Mouse (Mus musculus): ENCODE measurements around the gene Kctd18. TPM values are rescaled to one million over a fixed set of nuclear protein-coding genes. Genes with fewer than 3 reads are reported as not detected.

Kctd18 gene
- 2.7 and 3.4 TPM in 2 replicates for polyA plus RNA-seq (2012; rRNA removed)
- 2.1 and 3.2 TPM in 2 replicates for polyA plus RNA-seq (2014; fragmentation: Nextera tagmentation; extraction: Ambion mirVana)

DNA sequence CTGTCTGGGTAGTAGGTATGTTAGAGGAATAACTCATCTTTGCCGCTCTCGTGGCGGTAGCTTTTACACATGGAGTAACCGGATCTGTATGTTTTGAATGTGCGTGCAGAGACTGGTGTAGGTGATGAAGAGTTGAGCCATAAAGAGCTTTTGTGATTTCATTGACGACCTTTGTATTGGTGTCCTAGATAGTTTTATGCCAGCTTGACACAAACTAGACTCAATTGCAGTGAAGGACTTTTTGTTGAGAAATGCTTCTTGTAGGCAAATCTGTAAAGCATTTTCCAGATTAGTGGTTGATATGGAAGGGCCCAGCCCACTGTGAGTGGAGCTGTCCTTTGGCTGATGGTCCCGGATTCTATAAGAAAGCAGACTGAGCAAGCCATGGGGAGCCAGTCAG is at the start of gene Kctd18:
Gene Kctd18 (minus strand): TSS at position 101 of the 400 bp plus-strand sequence.
- H3K4me1 ChIP-seq (replicated peaks; ENCODE audit: control insufficient read depth in 2 of 2, insufficient read depth in 2 of 2, low read length in 1 of 2), result no peaks in the 10 kb centered on the region
- H3K27me3 ChIP-seq (ENCODE audit: control insufficient read depth, insufficient read depth, low read length), result no peaks in the 10 kb centered on the region
- no peak within 1 kb of the TSS for H3K4me3 ChIP-seq (ENCODE audit: insufficient read depth in 1 of 2, low read depth in 2 of 2, low read length in 2 of 2)
- no peak within 1 kb of the TSS for H3K9ac ChIP-seq (replicated peaks)
- H3K27ac ChIP-seq, result no peak within 1 kb of the TSS
- peaks cover 55% of the 10 kb centered on the region for H3K36me3 ChIP-seq (replicated peaks; ENCODE audit: control insufficient read depth, insufficient read depth, low read depth)
- H3K9me3 ChIP-seq (ENCODE audit: control insufficient read depth, low read length), result no peaks in the 10 kb centered on the region
- no peak for DNase-seq (ENCODE audit: low read depth in 3 of 3, low spot score in 3 of 3)
- TF ChIP-seq EP300 (IDR thresholded peaks at IDR 0.05; ENCODE audit: low read depth) (no peak), CTCF (IDR thresholded peaks at IDR 0.05; ENCODE audit: low read depth) (no peak)
- H3K4me2 ChIP-seq (ENCODE audit: low read depth), result no peak within 1 kb of the TSS
- 88% methylated on average over 7 of the region's 7 CpGs for WGBS (ENCODE audit: insufficient replicate concordance)
- ATAC-seq (ENCODE audit: insufficient read depth), result no peak

DNA sequence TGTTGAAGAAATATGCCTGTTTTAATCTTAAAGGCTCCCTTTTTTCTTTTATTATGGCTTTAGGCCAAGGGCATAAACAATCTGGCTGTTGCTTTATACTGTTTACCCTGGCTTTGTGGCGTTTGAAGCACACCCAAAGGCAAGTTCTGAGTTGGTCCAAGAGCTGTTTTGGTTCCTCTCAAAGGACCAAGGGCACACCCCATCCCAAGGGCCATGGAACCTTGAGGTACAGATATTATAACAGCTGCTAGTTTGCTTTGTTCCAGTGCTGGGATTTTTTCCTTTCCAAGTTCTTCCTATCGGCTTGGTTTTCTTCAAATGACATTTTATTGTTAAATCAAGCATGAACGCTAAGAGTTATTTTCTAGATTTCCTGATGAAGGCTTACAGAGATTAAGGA is 46.9 kb upstream of the Kctd18 start:
- TF ChIP-seq CTCF (IDR thresholded peaks at IDR 0.05; ENCODE audit: low read depth) (no peak), EP300 (IDR thresholded peaks at IDR 0.05; ENCODE audit: low read depth) (no peak)
- no peak overlapping the region for H3K27ac ChIP-seq
- H3K9me3 ChIP-seq (ENCODE audit: control insufficient read depth, low read length), result no peaks in the 10 kb centered on the region
- no peak overlapping the region for H3K4me2 ChIP-seq (ENCODE audit: low read depth)
- H3K4me3 ChIP-seq (ENCODE audit: insufficient read depth in 1 of 2, low read depth in 2 of 2, low read length in 2 of 2), result no peak overlapping the region
- no peaks in the 10 kb centered on the region for H3K4me1 ChIP-seq (replicated peaks; ENCODE audit: control insufficient read depth in 2 of 2, insufficient read depth in 2 of 2, low read length in 1 of 2)
- H3K27me3 ChIP-seq (ENCODE audit: control insufficient read depth, insufficient read depth, low read length), result no peaks in the 10 kb centered on the region
- no peaks in the 10 kb centered on the region for H3K36me3 ChIP-seq (replicated peaks; ENCODE audit: control insufficient read depth, insufficient read depth, low read depth)
- no peak overlapping the region for H3K9ac ChIP-seq (replicated peaks)
- ATAC-seq (ENCODE audit: insufficient read depth) (no peak), DNase-seq (ENCODE audit: low read depth in 3 of 3, low spot score in 3 of 3) (no peak)
- WGBS (ENCODE audit: insufficient replicate concordance), result 64% methylated on average over 3 of the region's 3 CpGs

DNA sequence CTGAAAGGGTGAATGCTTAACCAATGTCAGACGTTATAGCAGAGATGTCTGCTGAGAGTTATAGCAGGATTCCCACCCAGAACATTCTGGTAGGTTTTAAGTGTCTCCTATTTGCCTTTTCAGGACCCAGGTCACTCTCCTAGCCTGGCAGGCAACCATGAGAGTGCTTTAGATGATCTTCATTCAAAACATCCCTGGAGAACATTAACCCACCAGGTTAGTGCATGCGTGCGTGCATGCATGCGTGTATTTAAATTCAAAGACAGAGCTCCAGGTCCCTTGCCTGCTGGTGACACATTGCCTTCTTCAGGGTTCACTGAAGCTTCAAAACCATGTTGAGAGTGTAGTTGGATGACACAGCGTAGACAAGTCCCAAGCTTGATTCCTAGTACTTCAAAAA is 46.4 kb upstream of the Kctd18 start:
- Histone ChIP-seq H3K9ac (replicated peaks) (no peak overlapping the region), H3K27ac (no peak overlapping the region), H3K4me1 (replicated peaks; ENCODE audit: control insufficient read depth in 2 of 2, insufficient read depth in 2 of 2, low read length in 1 of 2) (no peaks in the 10 kb centered on the region), H3K9me3 (ENCODE audit: control insufficient read depth, low read length) (no peaks in the 10 kb centered on the region), H3K36me3 (replicated peaks; ENCODE audit: control insufficient read depth, insufficient read depth, low read depth) (no peaks in the 10 kb centered on the region), H3K27me3 (ENCODE audit: control insufficient read depth, insufficient read depth, low read length) (no peaks in the 10 kb centered on the region), H3K4me2 (ENCODE audit: low read depth) (no peak overlapping the region), H3K4me3 (ENCODE audit: insufficient read depth in 1 of 2, low read depth in 2 of 2, low read length in 2 of 2) (no peak overlapping the region)
- TF ChIP-seq CTCF (IDR thresholded peaks at IDR 0.05; ENCODE audit: low read depth) (no peak), EP300 (IDR thresholded peaks at IDR 0.05; ENCODE audit: low read depth) (no peak)
- 65% methylated on average over 5 of the region's 5 CpGs for WGBS (ENCODE audit: insufficient replicate concordance)
- DNase-seq (ENCODE audit: low read depth in 3 of 3, low spot score in 3 of 3) (no peak), ATAC-seq (ENCODE audit: insufficient read depth) (no peak)

DNA sequence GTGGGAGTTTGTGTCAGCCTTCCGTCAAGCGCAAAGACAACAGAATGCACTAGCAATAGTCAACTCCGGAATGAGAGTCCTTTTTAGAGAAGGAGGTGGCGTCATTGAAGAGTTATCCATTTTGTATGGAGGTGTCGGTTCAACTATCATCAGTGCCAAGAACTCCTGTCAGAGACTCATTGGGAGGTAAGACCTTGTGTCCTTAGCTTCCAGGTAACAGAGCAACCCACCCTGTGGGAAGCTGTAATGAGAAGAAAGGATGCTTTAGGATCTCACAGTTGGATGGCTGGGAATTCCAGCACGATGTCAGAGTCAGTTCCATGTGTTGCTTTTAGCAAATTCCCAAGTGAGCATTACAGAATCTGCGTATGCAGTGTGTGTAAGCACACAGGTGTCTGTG is 43.4 kb upstream of the Kctd18 start:
- ATAC-seq (ENCODE audit: insufficient read depth) (no peak), DNase-seq (ENCODE audit: low read depth in 3 of 3, low spot score in 3 of 3) (no peak)
- TF ChIP-seq CTCF (IDR thresholded peaks at IDR 0.05; ENCODE audit: low read depth) (no peak), EP300 (IDR thresholded peaks at IDR 0.05; ENCODE audit: low read depth) (no peak)
- Histone ChIP-seq H3K36me3 (replicated peaks; ENCODE audit: control insufficient read depth, insufficient read depth, low read depth) (no peaks in the 10 kb centered on the region), H3K4me1 (replicated peaks; ENCODE audit: control insufficient read depth in 2 of 2, insufficient read depth in 2 of 2, low read length in 1 of 2) (no peaks in the 10 kb centered on the region), H3K4me3 (ENCODE audit: insufficient read depth in 1 of 2, low read depth in 2 of 2, low read length in 2 of 2) (no peak overlapping the region), H3K9me3 (ENCODE audit: control insufficient read depth, low read length) (no peaks in the 10 kb centered on the region), H3K4me2 (ENCODE audit: low read depth) (no peak overlapping the region), H3K27ac (no peak overlapping the region), H3K9ac (replicated peaks) (no peak overlapping the region), H3K27me3 (ENCODE audit: control insufficient read depth, insufficient read depth, low read length) (no peaks in the 10 kb centered on the region)
- 77% methylated on average over 7 of the region's 7 CpGs for WGBS (ENCODE audit: insufficient replicate concordance)

DNA sequence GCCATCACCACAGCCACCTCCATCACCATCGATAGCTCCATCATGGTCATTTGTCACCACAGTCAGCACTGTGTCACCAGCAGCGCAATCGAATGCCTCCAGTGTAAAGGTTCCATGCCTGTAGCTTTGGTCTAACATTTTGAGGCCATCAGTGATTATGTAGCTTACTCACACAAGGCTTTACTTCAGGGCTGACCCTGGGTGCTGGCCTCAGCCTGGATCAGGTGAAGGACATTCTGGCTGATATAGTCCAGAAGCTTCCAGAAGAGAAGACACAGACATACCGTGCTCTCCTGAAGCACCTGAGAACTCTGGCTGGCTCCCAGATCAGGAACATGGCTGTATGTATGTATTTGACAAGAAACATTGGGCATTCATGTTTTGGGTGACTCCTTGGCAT is 40.1 kb upstream of the Kctd18 start:
- no peaks in the 10 kb centered on the region for H3K9me3 ChIP-seq (ENCODE audit: control insufficient read depth, low read length)
- no peak for DNase-seq (ENCODE audit: low read depth in 3 of 3, low spot score in 3 of 3)
- H3K9ac ChIP-seq (replicated peaks), result no peak overlapping the region
- H3K27ac ChIP-seq, result no peak overlapping the region
- H3K27me3 ChIP-seq (ENCODE audit: control insufficient read depth, insufficient read depth, low read length), result no peaks in the 10 kb centered on the region
- H3K4me3 ChIP-seq (ENCODE audit: insufficient read depth in 1 of 2, low read depth in 2 of 2, low read length in 2 of 2), result no peak overlapping the region
- 0 out of 4 replicates have a peak, but pooled peaks cover 0 to 2% of the 10 kb centered on the region in 2 experiments for H3K4me1 ChIP-seq (replicated peaks; ENCODE audit: control insufficient read depth in 2 of 2, insufficient read depth in 2 of 2, low read length in 1 of 2)
- no peaks in the 10 kb centered on the region for H3K36me3 ChIP-seq (replicated peaks; ENCODE audit: control insufficient read depth, insufficient read depth, low read depth)
- 81% methylated on average over 4 of the region's 4 CpGs for WGBS (ENCODE audit: insufficient replicate concordance)
- no peak overlapping the region for H3K4me2 ChIP-seq (ENCODE audit: low read depth)
- no peak for ATAC-seq (ENCODE audit: insufficient read depth)
- TF ChIP-seq CTCF (IDR thresholded peaks at IDR 0.05; ENCODE audit: low read depth) (no peak), EP300 (IDR thresholded peaks at IDR 0.05; ENCODE audit: low read depth) (no peak)

Data from liver, embryonic 14.5 days (tissue).